Comparison of ENCODE assay signal across 23 mouse cellular contexts in the genomic region with DNA sequence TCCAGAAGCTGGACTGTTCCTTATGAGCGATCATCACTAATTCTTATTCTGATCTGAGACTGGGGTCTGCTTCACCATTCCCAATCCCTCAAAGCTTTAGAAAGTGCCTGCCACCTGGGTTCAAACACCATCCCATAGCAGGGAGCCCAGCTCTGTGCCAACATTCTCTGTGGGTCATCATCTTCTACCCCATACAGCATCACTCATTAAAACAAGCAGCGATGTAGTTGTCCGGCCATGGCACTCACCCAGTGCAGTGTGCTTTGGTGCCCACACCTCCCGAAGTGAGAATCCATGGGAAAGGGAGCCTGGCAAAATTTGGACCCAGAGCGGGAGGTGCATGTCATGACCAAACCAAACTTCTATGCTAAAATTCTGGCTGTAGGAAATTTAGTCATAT. TPM values are rescaled to one million over a fixed set of nuclear protein-coding genes. Genes with fewer than 3 reads are reported as not detected.
DNase-seq lines count a peak whose midpoint lies in the region; ATAC-seq and TF ChIP-seq lines count a peak whose summit lies in the region.
"Had no signal": no experiment of that assay in that cellular context is flagged by ENCODE, and none has a peak within 500 bp of the region (broad histone marks: within the 10 kb centered on the region; RNA-seq: fewer than 3 reads in every experiment).

No protein-coding gene starts in this region.

- peak overlapping the region; percentile 18; the same call in 1 of the 2 replicates for H3K4me2 ChIP-seq in midbrain, embryonic 12.5 days (replicated peaks)
- H3K4me2 ChIP-seq in midbrain, embryonic 11.5 days = no peak overlapping the region
- no peak overlapping the region for H3K4me2 ChIP-seq in forebrain, embryonic 16.5 days (ENCODE audit: low read length)
- peak overlapping the region; percentile 15 for H3K4me2 ChIP-seq in midbrain, postnatal 0 days (ENCODE audit: low read depth, low read length, poor library complexity, severe bottlenecking)
- H3K4me2 ChIP-seq: embryonic facial prominence, embryonic 13.5 days; limb, embryonic 12.5 days; liver, embryonic 12.5 days; lung, embryonic 14.5 days had no signal

- H3K27me3 ChIP-seq in midbrain, embryonic 12.5 days = peaks cover 4% of the 10 kb centered on the region
- H3K27me3 ChIP-seq in midbrain, embryonic 11.5 days (ENCODE audit: control insufficient read depth, insufficient read depth, low read length) = no peaks in the 10 kb centered on the region
- H3K27me3 ChIP-seq in forebrain, embryonic 16.5 days (replicated peaks; ENCODE audit: control insufficient read depth, insufficient read depth, low read length) = 0 out of 2 replicates have a peak, but pooled peaks cover 2% of the 10 kb centered on the region
- no peaks in the 10 kb centered on the region for H3K27me3 ChIP-seq in midbrain, postnatal 0 days (ENCODE audit: insufficient read depth, low read length)

- WGBS in midbrain, embryonic 12.5 days = 88% methylated on average over 5 of the region's 5 CpGs
- WGBS in midbrain, embryonic 11.5 days = 85% methylated on average over 5 of the region's 5 CpGs
- 78% methylated on average over 5 of the region's 5 CpGs for WGBS in forebrain, embryonic 16.5 days
- WGBS in midbrain, postnatal 0 days = 67% methylated on average over 5 of the region's 5 CpGs

- intact Hi-C loops in heart, postnatal 36 days (cut with DNase I) = no loop called here

- H3K27ac ChIP-seq in midbrain, embryonic 12.5 days (replicated peaks) = no peak overlapping the region; the same call in 1 of the 2 replicates
- no peak overlapping the region for H3K27ac ChIP-seq in midbrain, embryonic 11.5 days (ENCODE audit: low read depth, low read length)
- H3K27ac ChIP-seq in forebrain, embryonic 16.5 days (ENCODE audit: low read length) = peak overlapping the region; percentile 16; the same call in 1 of the 2 replicates
- peak overlapping the region; percentile 72 for H3K27ac ChIP-seq in midbrain, postnatal 0 days (ENCODE audit: low read depth, low read length)
- H3K27ac ChIP-seq: embryonic facial prominence, embryonic 13.5 days; limb, embryonic 12.5 days; liver, embryonic 12.5 days had no signal

- no peak for ATAC-seq in midbrain, embryonic 12.5 days (ENCODE audit: low FRiP score, low read depth)
- ATAC-seq in midbrain, embryonic 11.5 days (ENCODE audit: low FRiP score) = no peak
- peak; percentile 11; the same call in 1 of the 2 replicates for ATAC-seq in forebrain, embryonic 16.5 days
- ATAC-seq in midbrain, postnatal 0 days (ENCODE audit: low FRiP score) = peak; percentile 8; the same call in 1 of the 2 replicates
- ATAC-seq in megakaryocyte progenitor cell, adult 5-6 weeks (replicated peaks; ENCODE audit: poor library complexity) = no peak
- ATAC-seq: CD4-positive, CD25-positive, alpha-beta regulatory T cell, adult 4 months; liver, embryonic 12.5 days; Patski had no signal

- no peaks in the 10 kb centered on the region for H3K36me3 ChIP-seq in midbrain, embryonic 12.5 days
- H3K36me3 ChIP-seq in midbrain, embryonic 11.5 days (ENCODE audit: control insufficient read depth, insufficient read depth, low read length) = no peaks in the 10 kb centered on the region
- H3K36me3 ChIP-seq in forebrain, embryonic 16.5 days (ENCODE audit: control insufficient read depth, insufficient read depth) = no peaks in the 10 kb centered on the region
- H3K36me3 ChIP-seq in midbrain, postnatal 0 days (ENCODE audit: insufficient read depth, low read length) = no peaks in the 10 kb centered on the region
- H3K36me3 ChIP-seq: embryonic facial prominence, embryonic 13.5 days; limb, embryonic 12.5 days; liver, embryonic 12.5 days had no signal

- peak; percentile 56 for DNase-seq in heart, adult 11 months
- DNase-seq in heart, postnatal 36 days = no peak
- DNase-seq in midbrain, embryonic 11.5 days (ENCODE audit: low spot score, missing footprints) = no peak
- no peak for DNase-seq in midbrain, postnatal 0 days (ENCODE audit: low spot score)
- DNase-seq in kidney, postnatal 10 days = no peak
- DNase-seq: adrenal gland, postnatal 10 days; gastrocnemius, postnatal 36 days; kidney, adult 2 months; kidney, postnatal 14 days; lung, postnatal 36 days; spleen, adult 18-20 months had no signal

- no peaks in the 10 kb centered on the region for H3K9me3 ChIP-seq in midbrain, embryonic 12.5 days
- H3K9me3 ChIP-seq in midbrain, embryonic 11.5 days (ENCODE audit: control insufficient read depth, low read length) = no peaks in the 10 kb centered on the region
- no peaks in the 10 kb centered on the region for H3K9me3 ChIP-seq in forebrain, embryonic 16.5 days (ENCODE audit: control insufficient read depth, low read length)
- H3K9me3 ChIP-seq in midbrain, postnatal 0 days (ENCODE audit: low read length) = no peaks in the 10 kb centered on the region
- H3K9me3 ChIP-seq: embryonic facial prominence, embryonic 13.5 days; limb, embryonic 12.5 days; liver, embryonic 12.5 days had no signal

- no peak overlapping the region for H3K4me3 ChIP-seq in midbrain, embryonic 12.5 days
- H3K4me3 ChIP-seq in midbrain, embryonic 11.5 days (ENCODE audit: low read depth, low read length) = no peak overlapping the region
- no peak overlapping the region for H3K4me3 ChIP-seq in forebrain, embryonic 16.5 days (replicated peaks; ENCODE audit: low read length)
- H3K4me3 ChIP-seq in midbrain, postnatal 0 days (ENCODE audit: low read depth, low read length) = no peak overlapping the region
- H3K4me3 ChIP-seq: embryonic facial prominence, embryonic 13.5 days; limb, embryonic 12.5 days; liver, embryonic 12.5 days had no signal

- no peak for TF ChIP-seq CTCF in midbrain, postnatal 0 days (IDR thresholded peaks at IDR 0.05)

- H3K4me1 ChIP-seq in midbrain, embryonic 12.5 days = peaks cover 22% of the 10 kb centered on the region
- peaks cover 11% of the 10 kb centered on the region for H3K4me1 ChIP-seq in midbrain, embryonic 11.5 days (ENCODE audit: control insufficient read depth, insufficient read depth, low read length)
- peaks cover 18% of the 10 kb centered on the region for H3K4me1 ChIP-seq in forebrain, embryonic 16.5 days (replicated peaks; ENCODE audit: control insufficient read depth, insufficient read depth, low read length)
- H3K4me1 ChIP-seq in midbrain, postnatal 0 days (ENCODE audit: insufficient read depth, low read length) = peaks cover 18% of the 10 kb centered on the region
- H3K4me1 ChIP-seq: embryonic facial prominence, embryonic 13.5 days; limb, embryonic 12.5 days; liver, embryonic 12.5 days had no signal

- no peak overlapping the region for H3K9ac ChIP-seq in midbrain, embryonic 12.5 days (replicated peaks)
- H3K9ac ChIP-seq in midbrain, embryonic 11.5 days (ENCODE audit: low read length) = no peak overlapping the region
- H3K9ac ChIP-seq in forebrain, embryonic 16.5 days (replicated peaks; ENCODE audit: low read depth, low read length) = no peak overlapping the region
- H3K9ac ChIP-seq in midbrain, postnatal 0 days (replicated peaks; ENCODE audit: low read length, poor library complexity, severe bottlenecking) = no peak overlapping the region
- H3K9ac ChIP-seq: embryonic facial prominence, embryonic 13.5 days; limb, embryonic 12.5 days; liver, embryonic 12.5 days; lung, embryonic 14.5 days had no signal

RNA-seq across cellular contexts. Expression of a gene that starts 5.4 kb away (rescaled TPM):
- under 1 TPM; 0.86 to 0.87 TPM for total RNA-seq in heart, postnatal 36 days (2021)
- 0.15 TPM in 1 of 2 replicates, not detected in the other for polyA plus RNA-seq in midbrain, embryonic 12.5 days (2016; fragmentation: Nextera tagmentation; extraction: Ambion mirVana)
- polyA plus RNA-seq in midbrain, embryonic 11.5 days (2014; fragmentation: Nextera tagmentation; extraction: Ambion mirVana) = not detected in 2 replicates
- 0.06 and 0.23 TPM in 2 replicates for polyA plus RNA-seq in forebrain, embryonic 16.5 days (2015; fragmentation: Nextera tagmentation; extraction: Ambion mirVana)
- total RNA-seq in midbrain, postnatal 0 days (2014; rRNA removed) = 0.71 and 0.90 TPM in 2 replicates
- 0.42 and 0.62 TPM in 2 replicates for polyA plus RNA-seq in midbrain, postnatal 0 days (2015; fragmentation: Nextera tagmentation; extraction: Ambion mirVana)
- not detected in 2 replicates for total RNA-seq in megakaryocyte progenitor cell, adult 5-6 weeks (2015)
- total RNA-seq in megakaryocyte progenitor cell, adult 5-6 weeks (2017) = not detected in 2 replicates
- polyA plus RNA-seq: heart, embryonic 16.5 days; kidney, adult 2 months; limb, embryonic 12.5 days; liver, embryonic 12.5 days; lung, embryonic 14.5 days; neural tube, embryonic 11.5 days; Patski; urinary bladder, adult 2 months had no signal

Comparison
In these comparisons a context has a peak if more than half of its experiments do, and no peak if none do; other contexts are left out.
1. ATAC-seq: peak in forebrain, embryonic 16.5 days (single experiment) and midbrain, postnatal 0 days (single experiment); none in midbrain, embryonic 12.5 days (single experiment), midbrain, embryonic 11.5 days (single experiment) and megakaryocyte progenitor cell, adult 5-6 weeks (single experiment).
2. H3K27ac ChIP-seq: peak in forebrain, embryonic 16.5 days (single experiment) and midbrain, postnatal 0 days (single experiment); none in midbrain, embryonic 12.5 days (single experiment) and midbrain, embryonic 11.5 days (single experiment).
3. H3K4me2 ChIP-seq: peak in midbrain, embryonic 12.5 days (single experiment) and midbrain, postnatal 0 days (single experiment); none in midbrain, embryonic 11.5 days (single experiment) and forebrain, embryonic 16.5 days (single experiment).